Mouse (Mus musculus): ENCODE data around the gene Mamld1.
"Not testable (repeated sequence)": the region's sequence is repeated elsewhere in the genome, so short reads cannot be mapped to it uniquely, and the experiment has no call there.

DNA sequence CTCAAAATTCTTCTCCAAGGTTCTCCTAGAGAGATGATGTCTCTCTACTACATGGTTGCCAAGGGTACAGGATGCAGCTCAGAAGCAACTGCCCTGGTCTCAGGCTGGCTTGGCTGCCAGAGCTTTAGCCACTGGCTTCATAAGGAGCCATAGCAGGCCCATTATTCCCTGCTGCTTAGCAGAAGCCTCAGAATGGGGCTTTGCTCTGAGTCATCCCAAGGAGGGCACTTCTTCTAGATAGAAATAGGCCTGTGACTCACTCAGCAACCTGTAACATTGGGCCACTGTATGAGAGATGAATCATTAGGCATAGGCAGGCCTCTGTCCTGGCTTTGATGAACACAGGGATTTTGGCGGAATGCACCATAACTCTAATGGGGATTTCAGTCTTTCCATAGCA, 21.1 kb upstream of the Mamld1 start:
- not testable (repeated sequence) for TF ChIP-seq CTCF (IDR thresholded peaks at IDR 0.05; ENCODE audit: borderline replicate concordance, insufficient read depth, low read depth, low read length); POLR2A (IDR thresholded peaks at IDR 0.05; ENCODE audit: borderline replicate concordance, insufficient read depth, low read length)

All from cerebellum, adult 2 months (tissue).